Mouse (Mus musculus) C2C12 (cell line): ENCODE measurements around the gene Meis2.

Experiments used
- CTCF ChIP-seq: IDR thresholded peaks from one replicate; pipeline ENCODE4 v1.5.1; 2011; ENCODE audit not compliant: control insufficient read depth, insufficient read depth, insufficient read length
- MYOD1 ChIP-seq: IDR thresholded peaks from one replicate; pipeline ENCODE4 v1.6.1; 2011; ENCODE audit warnings: low read depth; ENCODE audit not compliant: control insufficient read depth, insufficient read length

GRCm38 (mm10) chr2:115948630-115949426 lies 116.8 kb downstream of the Meis2 start:
- TF ChIP-seq CTCF (no peak), MYOD1 (no peak)
